Mouse (Mus musculus): ENCODE data around the gene Zfp804b.
"Not testable (repeated sequence)": the region's sequence is repeated elsewhere in the genome, so short reads cannot be mapped to it uniquely, and the experiment has no call there.

Zfp804b gene

DNA sequence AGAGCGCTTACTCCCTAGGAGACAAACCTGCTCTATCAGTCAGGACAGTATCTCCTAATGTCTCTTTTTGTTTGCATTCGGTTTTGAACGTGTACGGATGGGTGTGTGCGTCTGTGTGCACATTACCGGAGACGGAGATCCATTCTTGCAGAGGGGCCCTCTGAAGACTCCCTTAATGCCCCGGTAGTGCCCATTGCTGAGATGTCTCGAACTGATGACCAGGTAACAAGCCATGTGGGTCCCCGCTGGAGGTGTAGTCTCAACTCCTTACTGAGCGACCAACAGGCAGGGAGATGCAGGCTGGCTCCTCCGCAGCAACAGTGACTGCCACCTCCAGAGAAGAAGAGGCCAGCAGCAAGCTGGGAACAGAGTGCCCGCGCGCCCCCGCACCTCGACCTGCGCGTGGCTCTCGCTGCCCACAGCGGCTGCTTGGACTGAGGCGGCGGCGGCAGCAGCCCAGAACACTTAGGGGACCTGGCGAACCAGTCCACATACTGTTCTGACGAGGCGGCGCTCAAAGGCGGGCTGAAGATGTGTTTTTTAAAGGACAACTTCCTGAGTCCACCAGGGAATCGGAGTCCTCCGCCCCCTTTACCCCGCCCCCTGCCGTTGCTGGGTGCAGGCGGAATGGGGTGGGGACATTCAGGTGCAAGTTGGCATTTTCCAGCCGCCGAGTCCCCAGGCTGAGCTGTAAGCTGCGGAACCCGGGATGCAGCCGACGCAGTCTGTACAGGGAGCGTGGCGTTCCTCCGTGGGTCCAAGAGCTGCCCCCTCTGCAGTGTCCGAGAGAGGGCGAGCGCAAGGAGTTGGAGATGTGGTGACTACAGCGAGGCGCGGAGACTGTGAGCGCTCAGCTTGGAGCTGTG is at the start of gene Zfp804b:
TSS of gene Zfp804b (minus strand) at position 612 of the 866 bp plus-strand sequence.
- peak; percentile 0 to 3 for DNase-seq

GRCm38 (mm10) chr5:7364616-7365015 is 20.1 kb upstream of the Zfp804b start:
- not testable (repeated sequence) for DNase-seq

GRCm38 (mm10) chr5:7345011-7345389 is 444 bp upstream of the Zfp804b start:
- DNase-seq, result no peak

GRCm38 (mm10) chr5:7325594-7325993 is 19.0 kb downstream of the Zfp804b start:
- DNase-seq, result no peak

- no peak for DNase-seq
Observed at GRCm38 (mm10) chr5:7303819-7304218, 40.7 kb downstream of the Zfp804b start, which contains the start of gene Tex47. Gene Tex47, plus strand, starts transcription at chr5:7304119.

GRCm38 (mm10) chr5:7302969-7303368 is 41.6 kb downstream of the Zfp804b start:
- no peak for DNase-seq

GRCm38 (mm10) chr5:7284336-7284735 is 60.2 kb downstream of the Zfp804b start:
- no peak for DNase-seq

DNA sequence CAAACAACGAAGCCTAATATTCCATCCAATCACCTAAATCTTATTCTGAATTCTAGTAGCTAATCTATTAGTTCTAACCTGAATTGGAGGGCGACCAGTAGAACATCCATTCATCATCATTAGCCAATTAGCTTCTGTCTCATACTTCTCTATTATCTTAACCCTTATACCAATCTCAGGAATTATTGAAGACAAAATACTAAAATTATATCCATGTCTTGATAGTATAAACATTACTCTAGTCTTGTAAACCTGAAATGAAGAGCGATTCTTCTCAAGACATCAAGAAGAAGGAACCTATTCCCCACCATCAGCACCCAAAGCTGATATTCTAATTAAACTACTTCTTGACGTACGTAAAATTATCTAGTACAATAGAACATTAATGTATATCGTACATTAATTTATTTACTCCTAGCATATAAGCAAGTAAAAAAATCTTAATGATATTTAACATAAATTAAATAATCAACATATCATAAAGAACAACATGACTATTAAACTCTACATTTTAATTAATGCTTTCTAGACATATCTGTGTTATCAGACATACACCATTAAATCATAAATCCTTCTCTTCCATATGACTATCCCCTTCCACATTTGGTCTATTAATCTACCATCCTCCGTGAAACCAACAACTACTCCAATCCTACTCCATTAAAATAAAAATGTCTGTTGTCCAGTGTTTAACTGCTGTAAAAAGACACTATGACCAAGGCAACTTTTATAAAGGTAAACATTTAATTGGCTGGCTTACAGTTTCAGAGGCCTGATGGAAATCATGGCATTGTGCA is 67.7 kb downstream of the Zfp804b start:
- DNase-seq, result no peak

DNA sequence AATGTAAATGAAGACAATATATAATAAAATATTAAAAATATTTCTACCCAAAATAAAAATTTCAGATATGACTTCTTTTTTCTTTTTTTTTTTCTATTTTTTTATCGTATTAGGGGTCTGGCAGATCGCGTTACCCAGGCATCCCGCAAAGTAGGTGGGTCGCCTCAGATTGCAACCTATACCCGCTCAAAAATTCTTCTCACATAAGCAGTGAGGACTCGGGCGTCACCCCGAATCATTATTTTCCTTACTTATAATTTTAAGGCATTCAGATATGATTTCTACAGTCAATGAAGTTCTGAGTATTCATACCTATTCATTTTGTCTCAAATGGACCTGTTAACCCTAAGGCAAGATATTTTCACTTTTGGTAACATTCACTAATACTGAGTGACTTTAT is 167.0 kb downstream of the Zfp804b start:
- no peak for DNase-seq

DNA sequence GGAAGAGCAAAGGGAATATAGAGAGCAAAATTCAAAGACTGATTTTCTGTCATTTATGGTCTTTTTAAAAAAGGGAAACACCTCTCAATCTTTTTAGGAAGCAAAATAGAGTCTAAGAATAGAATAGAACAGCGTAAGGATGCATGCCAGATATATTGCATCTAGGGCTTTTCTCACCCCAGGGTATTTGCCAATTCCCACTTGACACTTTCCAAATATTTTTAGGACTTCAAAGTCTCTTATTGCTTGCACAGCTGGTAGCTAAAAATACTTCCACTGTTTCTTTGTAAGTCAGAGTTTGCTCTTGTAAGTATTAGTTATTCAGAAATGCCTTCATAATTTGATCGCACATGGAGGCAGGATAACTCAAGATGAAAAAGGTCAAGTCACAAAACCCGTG is 204.9 kb downstream of the Zfp804b start:
- no peak for DNase-seq

DNA sequence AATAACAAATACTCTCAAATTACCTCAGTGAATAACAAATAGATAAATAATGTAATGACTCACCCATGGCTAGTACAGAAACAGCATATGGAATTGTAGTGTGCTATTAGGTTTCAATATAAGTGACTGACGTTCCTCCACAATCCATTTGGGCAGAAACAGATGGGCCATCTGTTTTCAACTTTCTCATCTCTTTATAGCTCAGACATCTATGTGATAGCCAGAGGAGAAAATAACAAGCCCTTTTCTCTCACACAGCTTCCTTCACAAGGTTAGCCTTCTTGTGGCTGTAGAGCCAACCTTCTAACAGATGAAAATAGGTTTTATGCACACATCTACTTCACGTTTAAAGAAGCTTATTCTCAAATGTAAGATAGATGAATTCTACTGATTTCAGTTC is 242.2 kb downstream of the Zfp804b start:
- no peak for DNase-seq

DNA sequence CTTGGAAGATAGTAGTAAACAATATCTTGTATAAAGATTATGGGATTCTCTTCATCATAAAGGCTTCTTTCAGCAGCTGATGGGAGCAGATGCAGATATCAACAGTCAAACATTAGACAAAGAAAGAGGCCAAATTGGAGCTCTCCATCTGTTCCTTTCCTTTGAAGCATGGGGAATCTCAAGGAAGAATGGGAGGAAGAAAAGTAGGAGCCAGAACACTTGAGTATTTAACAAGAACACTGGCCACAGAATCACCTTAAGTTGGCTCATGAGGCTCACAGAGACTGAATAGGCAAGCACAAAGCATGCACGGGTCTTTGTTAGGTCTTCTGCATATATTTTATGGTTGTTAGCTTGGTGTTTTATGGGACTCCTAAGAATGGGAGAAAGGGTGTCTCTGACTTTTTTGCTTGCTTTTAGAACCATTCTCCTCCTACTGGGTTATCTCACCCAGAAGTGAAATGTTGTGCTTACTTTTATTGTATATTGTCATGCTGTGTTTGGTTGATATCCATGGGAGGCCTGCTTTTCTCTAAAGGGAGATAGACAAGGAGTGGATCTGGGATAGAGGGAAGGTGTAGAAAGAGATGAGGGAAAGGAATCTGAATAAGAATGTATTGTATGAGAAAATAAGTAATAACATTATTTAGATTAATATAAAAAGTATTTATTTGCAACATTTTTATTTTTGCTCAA is 270.5 kb downstream of the Zfp804b start:
- DNase-seq, result no peak

DNA sequence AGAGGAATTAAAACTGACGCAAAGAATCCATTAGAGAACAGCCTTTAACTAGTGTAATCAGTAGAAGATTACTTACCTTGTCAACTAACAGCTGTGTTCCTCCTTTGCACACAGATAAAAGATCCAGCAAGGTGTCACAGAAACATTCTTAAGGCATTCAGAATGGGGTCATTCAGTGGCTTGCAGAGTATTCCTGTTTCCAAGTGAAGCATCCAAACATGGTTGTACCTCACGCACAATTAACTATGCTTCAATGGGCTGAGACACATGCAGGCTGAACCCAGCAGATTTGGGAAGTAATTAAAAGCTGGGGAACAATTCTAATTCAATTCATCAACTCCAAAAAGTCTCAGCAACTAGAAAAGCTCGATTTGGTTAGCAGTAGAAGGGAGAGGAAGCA is 337.1 kb downstream of the Zfp804b start:
- DNase-seq, result no peak

- no peak for DNase-seq
Observed at GRCm38 (mm10) chr5:6983993-6984392, 360.6 kb downstream of the Zfp804b start.

DNA sequence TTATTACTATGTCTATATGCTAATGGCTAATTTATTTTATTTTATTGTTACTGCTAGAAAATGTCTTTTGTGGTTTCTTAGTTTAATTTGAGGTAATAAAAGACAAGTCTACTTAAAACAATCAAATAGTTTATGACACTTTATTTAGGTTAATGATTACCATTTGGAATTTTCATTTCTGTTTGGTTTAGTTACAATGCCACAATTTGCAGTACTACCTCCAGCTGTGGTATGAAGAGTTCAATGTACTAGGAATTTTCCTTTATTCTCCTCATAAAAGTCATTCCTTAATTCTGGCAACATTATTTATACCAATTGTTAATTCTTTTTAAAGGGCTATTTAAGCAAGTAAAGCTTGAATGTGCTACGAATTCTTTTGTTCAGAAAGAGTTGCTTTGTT is 409.7 kb downstream of the Zfp804b start:
- DNase-seq, result no peak

- no peak for DNase-seq
Observed at GRCm38 (mm10) chr5:6911290-6911689, 433.3 kb downstream of the Zfp804b start.

DNA sequence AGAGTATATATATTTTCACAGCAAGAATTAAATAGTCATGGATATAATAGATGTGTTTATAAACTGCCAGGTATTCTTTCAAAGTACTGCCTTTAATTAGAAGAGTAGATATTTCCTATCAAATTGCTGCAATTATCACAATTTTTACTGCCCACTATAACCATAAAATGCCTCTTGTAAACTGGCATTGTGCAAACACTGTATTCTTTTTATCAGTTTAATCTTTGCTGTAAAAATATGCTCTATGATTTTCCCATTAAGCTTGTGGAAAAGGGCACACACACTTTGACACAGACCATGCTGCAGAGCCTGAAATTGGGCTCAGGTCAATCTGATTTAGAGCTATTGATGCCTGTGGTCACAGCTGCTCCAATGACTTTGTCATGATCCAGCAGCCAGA is 463.2 kb downstream of the Zfp804b start:
- DNase-seq, result no peak

GRCm38 (mm10) chr5:6871566-6871965 is 473.0 kb downstream of the Zfp804b start:
- no peak for DNase-seq

DNA sequence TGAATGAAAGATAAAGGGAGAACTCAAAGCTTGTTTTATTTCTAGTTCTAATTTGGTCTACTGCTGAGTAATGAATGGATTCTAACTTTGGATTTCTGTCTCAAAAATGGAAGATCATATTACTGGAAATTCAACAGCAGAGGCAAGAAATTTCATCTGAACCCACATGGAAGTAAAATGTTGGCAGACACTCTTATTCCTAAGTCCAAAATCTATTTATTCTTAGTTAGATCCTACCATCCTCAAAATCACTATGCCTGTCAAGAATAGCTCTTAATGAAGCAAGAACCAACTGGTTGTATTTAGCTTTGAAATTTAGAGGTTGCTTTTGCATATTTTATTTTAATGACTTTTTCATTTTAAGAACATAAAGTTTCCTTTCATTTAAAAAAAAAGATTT is 473.6 kb downstream of the Zfp804b start:
- no peak for DNase-seq

- no peak for DNase-seq
Observed at GRCm38 (mm10) chr5:6795396-6795795, 549.2 kb downstream of the Zfp804b start.

GRCm38 (mm10) chr5:6769357-6769892 is 575.1 kb downstream of the Zfp804b start:
- no peak for DNase-seq

Measured in kidney, adult 8-10 months (tissue).